Mouse (Mus musculus) olfactory bulb, adult 2 months (tissue): Measurements from ENCODE around the gene Pacs2. TPM values are rescaled to one million over a fixed set of nuclear protein-coding genes. Genes with fewer than 3 reads are reported as not detected.

Experiments
- H3K27ac ChIP-seq: fragments of 200-500 bp; 2 replicates; pipeline ENCODE4 v1.5.1; 2012; ENCODE audit warnings: low read depth, low read length; ENCODE audit not compliant: insufficient read depth
- H3K4me1 ChIP-seq: fragments of 200-500 bp; 2 replicates; pipeline ENCODE4 v1.6.1; 2012; ENCODE audit warnings: low read length; ENCODE audit not compliant: control insufficient read depth, insufficient read depth
- H3K4me3 ChIP-seq: fragments of 200-500 bp; 2 replicates; pipeline ENCODE4 v1.5.1; 2012; ENCODE audit warnings: mild to moderate bottlenecking, low read depth, low read length, moderate library complexity; ENCODE audit not compliant: insufficient read depth
- CTCF ChIP-seq: fragments of 200-500 bp; IDR thresholded peaks from 2 replicates; pipeline ENCODE4 v1.5.1; 2012; ENCODE audit warnings: low read depth, mild to moderate bottlenecking, low read length, moderate library complexity; ENCODE audit not compliant: insufficient read depth
- POLR2A ChIP-seq: fragments of 200-500 bp; IDR thresholded peaks from 2 replicates; pipeline ENCODE4 v1.6.1; 2012; ENCODE audit warnings: mild to moderate bottlenecking, low read depth, low read length, moderate library complexity; ENCODE audit not compliant: insufficient read depth
- WGBS: fragments of 180-500 bp; shearing (Covaris S2); methylation state at CpG from one replicate; pipeline ENCODE4 v1.1.7; 2018; 5-methylcytosine and 5-hydroxymethylcytosine counted together
- polyA plus RNA-seq: library from polyadenylated mRNA; stranded (reverse); fragments of >200 nt; gene quantifications from 2 replicates; pipeline ENCODE4 v1.2.4, GENCODE M21; 2012; ENCODE audit warnings: low replicate concordance; ENCODE audit not compliant: missing spikeins, insufficient read depth, insufficient read length

Gene Pacs2
- polyA plus RNA-seq, 1 experiment, result not detected

- WGBS, result 39% methylated on average over 6 of the region's 6 CpGs
- TF ChIP-seq CTCF (no peak), POLR2A (no peak)
- H3K4me3 ChIP-seq, result no peak overlapping the region
- no peak overlapping the region for H3K27ac ChIP-seq
- peaks cover 55% of the 10 kb centered on the region for H3K4me1 ChIP-seq
Measured at GRCm38 (mm10) chr12:113102461-113102860, 88.2 kb downstream of the Pacs2 start.

DNA sequence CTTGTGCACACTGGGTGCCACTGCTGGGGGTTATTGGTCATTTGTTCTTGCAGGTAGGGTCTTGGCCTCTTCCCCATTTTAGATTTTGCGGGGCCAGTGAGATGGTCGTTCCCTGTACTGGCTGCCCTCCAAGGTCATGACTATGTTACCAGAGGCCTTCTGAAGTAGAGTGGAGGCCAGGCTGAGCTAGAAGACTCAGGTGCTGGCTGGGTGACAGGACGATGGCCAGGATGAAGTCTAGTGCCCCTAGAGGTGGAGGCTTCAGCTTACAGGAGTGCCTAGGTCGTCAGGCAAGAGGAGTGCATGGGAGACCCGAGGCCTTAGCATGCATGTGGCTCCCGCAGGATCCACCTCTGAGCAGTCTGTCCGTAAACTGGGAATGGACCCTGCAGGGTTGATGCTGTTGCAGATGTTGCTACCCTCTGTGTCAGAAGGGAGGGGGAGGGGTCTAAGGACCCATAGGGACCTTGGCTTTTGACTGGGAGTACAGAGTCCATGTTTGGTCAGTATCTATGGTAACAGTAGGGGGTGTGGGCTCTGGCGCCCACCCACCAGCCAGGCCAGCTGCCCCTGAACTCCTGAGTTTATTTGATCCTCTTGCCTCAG lies 89.6 kb downstream of the Pacs2 start:
- H3K27ac ChIP-seq, result no peak overlapping the region
- H3K4me3 ChIP-seq, result no peak overlapping the region
- TF ChIP-seq POLR2A (no peak), CTCF (no peak)
- peaks cover 54% of the 10 kb centered on the region for H3K4me1 ChIP-seq
- WGBS, result 78% methylated on average over 8 of the region's 8 CpGs

GRCm38 (mm10) chr12:113106386-113106785 lies 92.1 kb downstream of the Pacs2 start:
- WGBS, result 64% methylated on average over 6 of the region's 6 CpGs
- Histone ChIP-seq H3K4me3 (no peak overlapping the region), H3K4me1 (peaks cover 34% of the 10 kb centered on the region), H3K27ac (no peak overlapping the region)
- TF ChIP-seq CTCF, result no peak
- TF ChIP-seq POLR2A, result no peak

- TF ChIP-seq CTCF (no peak), POLR2A (no peak)
- WGBS, result 71% methylated on average over 4 of the region's 4 CpGs
- Histone ChIP-seq H3K27ac (no peak overlapping the region), H3K4me3 (no peak overlapping the region), H3K4me1 (peaks cover 27% of the 10 kb centered on the region)
Measured at GRCm38 (mm10) chr12:113107431-113108124, 93.3 kb downstream of the Pacs2 start.

DNA sequence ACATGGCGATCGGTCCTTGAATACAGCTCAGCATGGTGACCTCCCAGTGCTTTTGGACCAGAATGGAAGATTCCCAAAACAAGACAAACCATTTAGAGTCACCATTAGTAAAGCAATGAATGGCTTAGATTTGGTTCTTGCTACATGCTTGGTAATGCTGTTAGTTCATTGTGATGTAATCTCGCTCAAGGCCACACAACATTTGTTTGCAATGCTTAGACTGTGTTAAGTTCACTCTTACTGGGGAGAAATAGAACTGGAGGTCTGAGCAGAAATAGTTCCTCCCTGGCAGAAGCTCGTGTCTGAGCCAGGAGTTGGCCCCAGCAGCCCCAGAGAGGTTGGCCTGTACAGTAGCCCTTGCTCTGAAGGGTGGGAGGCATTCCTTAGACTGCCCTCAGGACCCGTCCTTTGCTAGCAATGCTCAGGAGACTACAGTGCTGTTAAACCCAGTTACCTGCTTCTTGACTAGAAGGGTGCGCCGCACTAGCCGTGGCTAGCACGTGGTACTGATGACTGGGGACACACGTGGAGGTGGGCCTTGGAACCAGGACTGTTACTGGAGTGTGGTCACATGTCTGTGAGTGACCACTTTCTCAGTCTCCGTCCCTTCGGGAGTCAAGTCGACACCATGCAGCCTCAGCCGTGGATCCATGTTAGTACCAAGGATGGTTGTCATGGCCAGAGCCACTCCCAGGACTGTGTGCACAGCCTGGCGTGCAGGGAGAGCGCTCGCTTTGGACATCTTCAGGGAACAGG lies 94.4 kb downstream of the Pacs2 start:
- H3K4me3 ChIP-seq, result no peak overlapping the region
- peaks cover 18% of the 10 kb centered on the region; the same call in 1 of the 2 replicates for H3K4me1 ChIP-seq
- TF ChIP-seq CTCF, result no peak
- no peak for TF ChIP-seq POLR2A
- H3K27ac ChIP-seq, result no peak overlapping the region
- 79% methylated on average over 17 of the region's 17 CpGs for WGBS

DNA sequence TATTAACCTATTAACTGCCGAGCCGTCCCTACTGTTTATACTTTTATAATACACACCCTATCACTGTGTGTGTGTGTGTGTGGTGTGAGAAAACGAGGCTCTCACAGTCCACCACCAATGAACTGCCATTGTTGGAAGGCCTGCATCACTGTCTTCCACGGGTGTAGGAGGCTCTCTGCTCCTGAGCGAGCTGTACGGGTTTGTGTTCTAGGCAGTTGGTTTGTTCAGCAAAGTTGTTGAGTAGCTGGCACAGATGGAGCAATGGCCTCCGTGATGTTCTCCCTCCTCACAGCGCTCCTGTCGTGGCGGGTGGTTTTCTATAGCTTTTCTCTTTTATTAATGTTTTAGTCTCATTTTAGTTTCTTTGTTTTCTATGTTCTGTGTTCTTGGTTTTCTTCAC lies 95.5 kb downstream of the Pacs2 start:
- 59% methylated on average over 10 of the region's 10 CpGs for WGBS
- H3K27ac ChIP-seq, result no peak overlapping the region
- H3K4me3 ChIP-seq, result no peak overlapping the region
- H3K4me1 ChIP-seq, result peaks cover 15% of the 10 kb centered on the region
- no peak for TF ChIP-seq POLR2A

GRCm38 (mm10) chr12:113114141-113114540 lies 99.8 kb downstream of the Pacs2 start:
- Histone ChIP-seq H3K27ac (no peak overlapping the region), H3K4me1 (peaks cover 5% of the 10 kb centered on the region), H3K4me3 (no peak overlapping the region)
- no peak for TF ChIP-seq POLR2A
- TF ChIP-seq CTCF, result no peak
- 87% methylated on average over 4 of the region's 4 CpGs for WGBS

DNA sequence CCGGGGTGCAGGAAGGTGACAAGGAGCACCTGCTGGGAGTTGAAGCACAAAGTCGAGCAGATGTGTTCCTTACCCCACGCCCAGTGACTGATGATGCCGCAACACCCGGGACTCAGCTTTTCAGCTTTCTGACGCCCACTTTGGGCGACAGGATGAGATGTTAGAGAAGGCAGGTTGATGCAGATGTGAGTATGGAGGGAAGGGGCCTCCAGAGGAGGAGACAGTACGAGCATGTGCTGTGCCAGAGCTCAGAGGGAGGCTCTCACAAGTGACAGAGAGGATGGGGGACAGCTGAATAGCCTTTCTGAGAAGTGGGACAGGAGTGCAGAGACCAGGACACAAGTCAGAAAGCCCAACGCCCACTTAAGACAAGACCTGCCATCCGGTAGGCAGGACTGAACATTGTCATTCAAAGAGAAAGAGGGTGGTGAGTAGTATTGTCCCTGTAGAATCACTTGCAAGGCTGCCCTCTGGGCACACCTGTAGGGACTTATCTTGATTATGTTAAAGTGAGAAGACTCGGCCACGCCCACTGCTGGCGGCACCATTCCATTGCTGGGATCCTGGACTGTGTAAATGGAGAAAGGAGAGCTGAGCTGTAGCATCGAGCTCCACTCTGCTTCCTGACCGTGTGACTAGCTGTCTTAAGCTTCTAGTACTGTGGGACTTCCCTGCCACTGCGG lies 100.7 kb downstream of the Pacs2 start:
- TF ChIP-seq CTCF (no peak), POLR2A (no peak)
- H3K27ac ChIP-seq, result no peak overlapping the region
- peaks cover 6% of the 10 kb centered on the region; the same call in 1 of the 2 replicates for H3K4me1 ChIP-seq
- H3K4me3 ChIP-seq, result no peak overlapping the region
- WGBS, result 71% methylated on average over 16 of the region's 16 CpGs
